Mouse (Mus musculus) liver (tissue): ENCODE data around the gene Rpa1.
"Not testable (repeated sequence)": the region's sequence is repeated elsewhere in the genome, so short reads cannot be mapped to it uniquely, and the experiment has no call there.

Experiments
- DNase-seq: peaks from one replicate; pipeline ENCODE4 v3.0.0-alpha.2; 2020; ENCODE audit warnings: mixed read lengths

Rpa1 gene

DNA sequence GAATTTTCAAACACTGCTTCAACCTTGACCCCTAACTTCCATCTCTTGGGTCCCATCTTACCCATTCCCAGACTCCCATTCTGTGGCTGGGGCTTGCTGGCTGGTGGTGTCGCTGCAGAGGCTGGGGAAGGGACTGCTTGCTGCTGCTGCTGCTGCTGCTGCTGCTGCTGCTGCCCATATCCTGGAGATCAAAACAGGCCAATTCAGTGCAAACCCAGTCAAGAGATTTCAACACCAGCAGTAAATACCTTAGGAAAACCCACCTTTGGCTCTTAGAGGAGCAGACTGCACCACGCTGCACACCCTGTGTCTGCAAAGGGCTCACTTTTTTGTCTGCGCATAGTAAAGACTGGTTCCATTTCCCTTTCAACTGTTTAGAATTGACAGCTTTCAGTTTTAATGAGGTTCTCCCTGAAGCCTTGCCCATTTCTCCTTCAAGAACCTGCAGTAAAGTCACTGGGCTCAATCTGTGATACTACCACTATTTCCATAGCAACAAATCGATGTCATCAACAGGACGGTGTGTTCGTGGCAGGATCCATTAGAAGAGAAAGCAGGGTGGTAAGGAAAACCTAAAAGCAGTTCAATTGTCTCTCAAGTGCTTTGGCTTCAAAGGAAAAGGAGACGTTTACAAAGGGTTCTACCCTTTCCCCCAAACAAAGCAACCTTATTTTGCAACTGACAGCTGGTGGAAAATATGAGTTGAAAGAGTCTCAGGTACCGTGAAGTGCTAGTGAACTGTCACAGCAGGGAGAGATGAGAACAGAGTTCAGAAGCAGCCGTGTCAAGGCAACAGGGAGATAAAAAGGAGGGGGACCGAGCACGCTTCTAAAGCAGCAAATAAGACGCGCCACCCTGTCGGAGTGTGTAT, 29.5 kb downstream of the Rpa1 start:
- DNase-seq, result no peak

DNA sequence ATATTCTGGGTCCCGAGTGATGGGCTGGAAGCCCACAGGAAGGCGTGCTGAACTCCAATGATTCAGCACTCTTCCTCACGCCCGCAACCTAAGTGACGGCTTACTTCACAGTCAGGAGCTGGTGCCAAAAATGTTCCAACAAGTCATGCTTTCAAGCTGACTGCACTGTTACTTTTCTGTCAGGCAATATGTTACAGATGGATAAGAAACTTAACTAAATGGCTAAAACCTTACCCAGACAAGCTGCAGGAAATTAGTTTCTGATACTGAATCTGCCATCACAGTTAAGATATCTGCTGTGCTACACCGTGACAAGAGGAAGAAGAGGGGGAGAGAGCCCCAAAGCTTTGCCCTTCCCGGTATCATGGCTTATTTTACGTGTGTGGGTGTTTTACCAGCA, 34.3 kb downstream of the Rpa1 start:
- DNase-seq, result no peak

DNA sequence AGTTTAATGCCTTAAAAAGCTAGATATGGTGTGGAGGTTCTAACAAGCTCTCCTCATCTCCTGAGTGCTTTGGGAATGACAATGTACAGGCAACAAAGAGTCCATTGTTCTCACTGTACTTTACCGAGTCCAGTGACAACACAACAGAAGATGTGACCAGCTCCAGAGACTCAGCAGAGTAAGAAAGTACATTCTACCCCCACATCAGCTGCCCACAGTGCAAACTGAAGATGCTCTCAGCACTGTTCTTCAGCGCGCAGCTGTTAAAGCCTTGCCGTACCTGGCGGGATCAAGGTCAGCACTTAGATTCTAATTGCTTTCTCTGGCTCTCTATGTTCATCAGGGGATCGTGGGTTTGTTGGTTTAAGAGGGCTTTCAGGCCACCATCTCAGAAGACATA, 36.4 kb downstream of the Rpa1 start:
- DNase-seq, result no peak

DNA sequence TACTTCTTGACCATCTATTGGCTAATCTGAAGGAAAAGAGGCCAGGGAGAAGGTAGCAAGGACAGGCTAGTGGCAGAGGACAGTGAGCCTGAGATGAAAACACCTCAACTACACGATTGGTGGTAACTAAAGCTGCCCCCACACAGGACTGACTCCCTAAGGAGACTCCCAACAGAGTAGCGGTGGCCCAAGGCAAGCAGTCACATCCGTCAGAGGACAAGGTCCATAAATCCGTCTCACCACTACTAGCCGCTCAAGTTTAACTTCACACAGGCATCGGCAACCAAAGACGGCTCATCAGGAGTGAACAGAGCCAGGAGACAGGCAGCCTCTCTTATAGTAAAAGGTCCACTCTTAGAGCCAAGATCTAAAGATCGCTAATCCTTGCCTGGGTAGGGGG, 37.3 kb downstream of the Rpa1 start:
- no peak for DNase-seq

DNA sequence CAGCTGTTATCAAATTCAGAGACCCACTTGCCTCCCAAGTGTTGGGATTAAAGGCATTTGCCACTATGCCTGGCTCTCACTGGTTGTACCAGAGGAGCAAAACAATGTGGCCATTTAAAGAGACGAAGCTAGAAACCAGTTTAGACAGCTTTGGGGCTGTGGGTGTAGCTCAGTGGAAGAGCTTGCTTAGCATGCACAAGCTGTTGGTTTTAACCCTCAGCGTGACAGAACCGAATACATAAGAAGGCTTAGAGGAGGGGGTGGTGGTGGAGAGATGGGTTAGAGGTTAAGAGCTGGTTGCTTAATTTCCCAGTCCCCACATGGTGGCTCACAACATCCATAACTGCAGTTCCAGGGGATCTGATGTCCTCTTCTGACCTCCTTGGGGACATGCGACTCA, 39.5 kb downstream of the Rpa1 start:
- no peak for DNase-seq

DNA sequence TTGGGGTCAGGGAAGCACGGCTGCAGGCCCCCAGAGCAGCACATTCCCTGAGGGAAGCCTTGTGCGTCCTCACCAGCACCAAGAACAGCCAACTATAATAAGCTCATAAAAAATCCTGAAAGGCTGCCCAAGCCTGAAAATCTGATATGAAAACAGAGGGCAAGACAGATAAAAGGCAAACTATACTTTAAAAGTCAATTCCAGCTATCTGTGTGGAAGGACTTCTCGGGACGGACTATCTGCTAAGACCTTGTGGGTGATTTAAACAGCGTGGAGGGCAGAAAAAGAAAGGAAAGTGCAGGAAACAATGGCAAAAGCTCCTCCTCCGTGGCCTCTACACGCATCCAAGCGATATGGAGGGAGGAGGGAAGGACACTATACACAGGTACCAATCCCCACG, 43.3 kb downstream of the Rpa1 start:
- DNase-seq, result no peak

DNA sequence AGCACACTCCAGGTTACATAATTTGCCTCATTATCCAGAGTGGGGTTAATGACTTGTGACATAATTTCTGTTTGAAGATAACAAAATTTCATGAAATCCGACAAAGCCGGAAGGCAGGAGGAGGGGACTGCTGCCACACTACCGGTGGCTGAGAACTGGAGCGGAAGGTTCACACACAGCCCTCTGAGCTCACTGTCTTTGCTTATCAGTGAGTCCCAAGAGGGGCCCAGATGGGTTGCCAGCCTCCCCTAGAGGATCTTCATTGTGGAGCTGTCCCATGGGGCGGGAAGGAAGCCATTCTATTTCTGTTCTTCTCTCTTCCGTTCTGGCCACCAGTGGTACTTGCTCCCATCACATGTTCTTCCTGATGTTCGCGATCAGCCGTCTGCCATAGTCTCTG, 47.2 kb downstream of the Rpa1 start:
- peak; percentile 63 for DNase-seq

DNA sequence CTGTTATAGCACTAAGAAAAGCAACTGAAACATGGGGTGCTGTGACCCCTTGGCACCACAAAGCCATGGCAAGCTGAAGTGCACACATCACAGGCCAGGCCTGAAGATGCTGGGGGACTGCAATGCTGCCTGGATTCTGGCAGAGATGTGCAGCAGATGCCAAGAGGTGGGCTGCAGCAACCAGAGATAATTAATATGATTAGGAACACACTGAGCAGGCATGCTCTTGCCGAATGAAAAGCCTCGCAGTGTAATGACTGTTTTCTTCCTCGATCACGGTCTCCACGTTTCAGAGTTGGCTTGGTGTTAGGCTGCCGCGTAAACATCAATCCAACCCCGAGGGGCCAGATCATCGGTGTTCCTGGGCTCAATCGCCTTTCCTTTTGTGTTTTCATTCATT, 48.3 kb downstream of the Rpa1 start:
- no peak for DNase-seq

DNA sequence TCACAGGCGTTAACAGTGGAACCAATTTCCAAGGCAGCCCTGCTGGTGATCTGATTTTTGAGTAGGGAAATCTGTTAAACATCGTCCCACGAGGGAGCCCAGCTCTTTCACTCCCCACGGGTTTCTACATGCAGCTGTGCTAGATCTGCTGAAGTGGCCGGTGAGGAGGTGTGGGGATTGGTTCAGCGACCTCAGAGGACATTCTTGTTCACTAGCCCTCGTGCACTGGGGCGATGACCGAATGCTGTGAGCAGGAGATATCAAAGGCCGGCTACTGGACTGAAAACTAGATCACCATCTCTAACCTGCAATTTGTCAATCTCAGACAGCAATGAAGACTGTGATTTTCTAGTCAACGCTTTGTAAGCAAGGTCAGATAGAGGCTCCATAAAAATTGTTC, 49.6 kb downstream of the Rpa1 start:
- no peak for DNase-seq

DNA sequence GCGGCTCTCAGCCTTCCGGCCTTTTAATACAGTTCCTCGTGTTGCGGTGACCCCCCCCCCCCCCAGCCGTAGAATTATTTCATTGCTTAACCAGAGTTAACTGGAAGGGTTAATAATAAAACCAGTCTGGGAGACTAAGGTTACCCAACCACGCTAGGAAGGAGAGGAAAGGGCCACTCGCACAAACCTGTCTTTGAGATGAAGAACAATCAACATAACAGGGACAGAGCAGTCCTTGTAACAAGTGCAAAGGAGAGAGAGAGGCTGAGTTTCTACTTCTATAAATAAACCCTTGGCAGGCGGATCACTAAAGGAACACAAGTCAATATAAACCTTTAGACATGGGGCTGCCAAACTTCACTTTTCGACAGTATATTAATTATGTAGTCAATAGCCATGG, 50.5 kb downstream of the Rpa1 start:
- no peak for DNase-seq

DNA sequence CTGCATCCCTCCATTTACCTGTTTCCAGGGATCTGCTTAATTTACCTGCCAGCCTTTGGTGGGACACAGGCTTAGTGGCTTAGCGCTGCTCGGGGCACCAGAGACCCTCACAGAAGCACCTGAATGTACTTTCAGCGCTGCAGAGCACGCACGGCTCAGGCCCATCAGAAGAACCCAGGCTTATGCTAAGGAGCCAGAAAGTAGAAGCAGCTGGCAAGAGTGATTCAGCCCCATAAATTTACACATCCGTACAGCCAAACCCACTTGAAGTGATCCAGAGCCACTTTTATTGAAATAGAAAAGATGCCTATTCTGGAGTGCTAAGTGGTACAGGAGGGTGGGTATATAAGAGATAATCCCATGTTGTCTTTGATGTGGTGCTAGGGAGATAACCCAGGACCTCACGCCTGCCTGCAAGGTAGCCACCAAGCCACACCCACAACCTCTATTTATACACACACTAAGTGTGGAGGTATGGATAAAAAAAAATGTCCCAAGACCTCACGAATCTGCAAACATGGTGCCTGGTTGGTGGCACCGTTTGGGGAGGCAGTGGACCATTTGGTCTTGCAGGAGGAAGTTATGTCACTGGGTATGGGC, 51.6 kb downstream of the Rpa1 start:
- peak; percentile 20 for DNase-seq

DNA sequence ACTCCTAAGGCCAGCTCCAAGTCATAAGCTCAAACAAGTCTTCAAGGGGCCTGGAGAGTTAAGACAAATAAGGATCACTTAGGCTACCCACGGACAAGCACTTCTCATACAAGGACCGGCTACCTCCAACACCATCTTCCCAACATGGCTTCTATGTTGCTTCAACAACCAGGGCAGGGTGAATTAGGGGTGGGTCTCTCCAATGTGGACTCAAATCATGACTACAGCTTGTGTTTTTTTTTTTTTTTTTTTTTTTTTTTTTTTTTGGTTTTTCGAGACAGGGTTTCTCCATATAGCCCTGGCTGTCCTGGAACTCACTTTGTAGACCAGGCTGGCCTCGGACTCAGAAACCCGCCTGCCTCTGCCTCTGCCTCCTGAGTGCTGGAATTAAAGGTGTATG, 52.6 kb downstream of the Rpa1 start:
- not testable (repeated sequence) for DNase-seq

DNA sequence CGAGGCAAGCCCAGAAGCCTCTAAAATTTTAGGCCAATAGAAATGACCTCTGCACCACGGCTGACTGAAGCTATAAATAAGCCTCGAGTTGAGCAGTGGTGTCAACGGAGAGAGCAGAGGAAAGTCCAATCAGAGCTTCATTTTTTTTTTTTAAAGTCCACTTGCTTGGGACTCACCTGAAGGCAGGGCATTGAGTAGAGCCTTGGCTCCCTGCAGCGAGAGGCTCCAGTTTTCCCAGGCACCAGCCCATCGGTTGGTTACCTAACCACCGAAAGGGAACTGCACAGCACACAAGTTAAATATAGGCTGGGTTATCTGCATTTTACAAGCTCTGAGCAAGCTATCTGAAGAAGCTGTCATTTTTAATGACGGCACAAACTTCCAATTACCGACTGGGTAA, 53.3 kb downstream of the Rpa1 start:
- DNase-seq, result no peak

DNA sequence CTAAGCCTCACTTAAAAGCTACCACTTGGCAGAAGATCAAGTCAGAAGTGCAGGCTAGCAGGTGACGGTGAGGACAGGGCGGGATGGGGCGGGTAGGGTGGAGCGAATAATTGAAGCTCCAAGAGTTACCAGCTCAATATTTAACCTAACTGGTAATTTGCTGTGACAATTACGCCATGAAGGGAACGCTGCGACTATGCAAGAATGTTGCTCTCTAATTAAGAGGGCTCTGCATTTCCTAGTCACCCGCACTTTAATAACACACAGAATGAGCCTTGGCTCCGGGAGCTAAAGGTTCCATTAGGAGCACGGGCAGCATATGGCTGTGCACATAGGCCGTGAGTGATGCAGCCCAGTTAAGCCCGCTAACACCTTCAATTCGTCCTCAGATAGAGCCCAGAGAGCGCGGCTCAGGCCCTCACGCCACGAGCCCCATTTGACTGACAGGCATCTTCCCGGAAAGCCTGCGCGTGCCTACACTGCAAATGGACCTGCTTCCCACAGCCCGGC, 54.2 kb downstream of the Rpa1 start:
- DNase-seq, result no peak

DNA sequence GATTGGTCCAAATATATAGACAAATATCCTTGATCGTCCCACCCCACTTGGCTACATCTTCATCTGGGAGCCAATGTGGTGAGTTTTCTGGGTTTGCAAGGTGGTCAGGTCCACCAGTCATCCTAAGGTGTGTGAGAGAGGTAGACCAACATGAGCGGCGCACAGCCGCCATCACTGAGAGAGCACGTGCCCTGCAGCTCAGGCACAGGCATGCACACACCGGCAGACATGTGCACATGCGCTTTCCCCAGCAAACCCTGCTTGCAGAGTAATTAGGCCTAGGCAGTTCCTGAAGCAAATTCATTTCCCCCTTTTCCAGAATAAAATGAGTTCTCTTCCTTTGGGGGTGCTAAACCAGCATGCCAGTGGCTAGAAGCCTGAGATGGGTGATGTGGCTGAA, 55.8 kb downstream of the Rpa1 start:
- DNase-seq, result no peak

DNA sequence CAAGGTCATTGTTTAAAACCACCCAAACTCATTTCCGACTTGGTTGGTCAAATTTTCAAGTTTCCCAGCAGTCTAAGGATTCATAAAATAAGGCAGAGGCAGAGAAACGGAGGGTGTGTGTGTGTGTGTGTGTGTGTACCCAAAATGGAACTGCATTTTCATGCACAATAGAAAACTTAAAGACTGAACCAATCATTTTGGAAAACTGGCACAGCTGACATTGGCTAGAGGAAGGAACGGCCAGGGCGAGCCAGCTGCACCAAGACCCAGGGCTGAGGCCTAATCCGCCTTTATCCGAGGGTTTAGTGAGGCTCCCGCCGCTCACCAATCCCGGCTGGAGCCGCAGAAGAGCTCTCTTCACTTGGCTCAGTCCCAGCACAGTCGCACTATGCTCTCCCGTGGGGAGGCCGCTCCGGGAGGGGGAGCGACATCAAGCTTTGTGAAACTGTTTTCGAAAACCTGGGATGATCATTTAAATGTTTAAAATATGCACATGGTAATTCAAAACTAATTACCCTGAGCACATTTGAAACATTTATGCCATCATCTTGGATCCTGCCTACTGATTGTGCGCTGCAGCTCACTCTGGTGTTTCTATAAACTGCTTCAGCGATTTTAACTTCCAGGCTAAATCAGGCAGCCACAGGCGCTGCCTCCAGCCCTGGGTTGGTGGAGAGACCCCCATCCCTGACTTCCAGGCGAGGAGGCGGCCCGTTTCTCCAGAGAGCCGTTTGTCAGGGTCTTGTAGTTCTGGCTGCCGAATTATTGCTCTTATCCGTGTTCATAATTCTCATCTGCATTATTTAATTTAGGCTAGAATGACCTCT, 56.5 kb downstream of the Rpa1 start:
- DNase-seq, result no peak

DNA sequence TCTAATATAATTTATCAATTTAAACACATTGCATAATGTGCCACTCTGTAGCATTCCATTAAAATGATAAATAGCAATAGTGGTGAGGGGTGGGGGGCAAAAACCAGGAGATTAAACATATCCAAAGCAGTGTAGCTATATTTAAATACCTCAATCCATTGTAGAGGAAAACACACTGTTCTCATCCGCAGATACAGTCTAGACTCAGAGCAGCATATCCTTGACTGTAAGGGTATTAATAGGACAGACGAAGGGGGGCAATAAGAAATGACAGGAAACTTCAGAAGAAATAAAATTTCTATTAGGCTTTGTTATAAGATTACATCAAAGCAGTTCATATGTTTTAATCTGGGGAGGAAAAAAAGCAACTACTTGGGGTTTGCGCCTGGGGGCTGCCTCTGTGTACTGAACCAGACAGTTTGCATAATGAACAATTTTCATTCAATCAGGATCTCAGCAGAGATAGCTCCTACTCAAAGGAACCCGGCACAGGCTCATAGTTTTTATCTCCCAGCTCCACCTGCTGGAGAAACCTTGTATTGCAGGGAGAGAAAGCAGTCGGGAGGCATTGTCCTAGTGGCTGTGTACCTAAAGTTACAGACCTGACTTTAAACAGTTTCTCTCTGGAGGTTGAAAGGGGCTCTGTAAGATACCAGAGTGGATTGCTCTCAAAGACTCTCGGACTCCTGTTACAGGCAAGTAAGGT, 57.4 kb downstream of the Rpa1 start:
- DNase-seq, result peak; percentile 83

DNA sequence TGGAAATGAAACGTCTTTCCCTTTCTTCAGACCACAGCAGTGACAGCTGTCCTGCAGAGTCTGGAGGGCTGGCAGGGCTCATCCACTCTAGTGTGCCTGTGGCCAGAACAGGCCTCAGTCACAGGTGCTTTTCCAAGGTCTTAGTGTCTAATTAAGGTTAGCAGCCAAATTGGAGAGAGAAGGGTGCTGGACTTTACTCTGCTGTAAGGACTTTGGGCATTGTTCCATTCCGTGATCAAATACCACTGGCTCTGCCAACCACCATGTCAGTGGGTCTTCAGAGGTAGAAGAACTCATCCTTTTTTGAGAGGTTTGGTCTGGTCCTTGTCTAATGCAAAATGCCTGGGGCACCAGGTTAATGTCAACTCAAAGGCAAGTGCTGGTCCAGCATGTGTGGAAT, 59.0 kb downstream of the Rpa1 start:
- no peak for DNase-seq

DNA sequence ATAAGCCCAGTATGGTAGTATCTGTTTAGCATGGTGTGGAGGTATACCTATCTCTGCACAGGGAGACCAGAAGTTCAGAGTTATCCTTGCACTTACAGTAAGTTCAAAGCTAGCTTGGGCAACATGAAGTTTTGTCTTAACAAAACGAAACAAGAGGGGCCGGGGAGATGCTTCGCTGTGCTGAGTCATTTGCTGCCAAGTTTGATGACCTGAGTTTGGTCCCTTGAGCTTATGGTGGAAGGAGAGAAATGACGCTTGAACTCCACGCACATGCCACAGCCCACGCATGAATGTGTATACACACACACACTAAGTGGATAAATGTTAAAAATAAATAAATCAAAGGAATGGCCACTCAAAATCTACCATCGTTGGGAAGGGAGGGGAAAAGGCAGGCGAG, 59.6 kb downstream of the Rpa1 start:
- DNase-seq, result no peak

DNA sequence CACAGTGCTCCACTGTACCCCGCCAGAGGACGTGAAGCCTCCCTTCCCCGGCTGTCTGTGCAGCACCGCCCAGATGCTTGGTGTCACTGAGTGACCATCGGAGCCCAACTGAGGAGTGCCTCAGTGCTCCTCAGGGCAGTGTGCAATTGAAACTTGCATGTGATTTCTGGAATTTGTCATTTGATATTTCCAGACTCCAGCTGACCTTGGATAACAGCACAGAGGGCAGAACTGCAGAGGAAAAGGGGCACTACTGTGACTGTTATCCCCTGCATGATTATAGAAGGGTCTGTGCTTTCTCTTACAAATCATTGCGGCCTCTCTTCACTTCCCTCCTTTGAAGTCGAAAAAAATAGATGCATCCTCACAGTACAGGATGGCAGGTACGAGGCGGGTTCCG, 60.2 kb downstream of the Rpa1 start:
- DNase-seq, result no peak

DNA sequence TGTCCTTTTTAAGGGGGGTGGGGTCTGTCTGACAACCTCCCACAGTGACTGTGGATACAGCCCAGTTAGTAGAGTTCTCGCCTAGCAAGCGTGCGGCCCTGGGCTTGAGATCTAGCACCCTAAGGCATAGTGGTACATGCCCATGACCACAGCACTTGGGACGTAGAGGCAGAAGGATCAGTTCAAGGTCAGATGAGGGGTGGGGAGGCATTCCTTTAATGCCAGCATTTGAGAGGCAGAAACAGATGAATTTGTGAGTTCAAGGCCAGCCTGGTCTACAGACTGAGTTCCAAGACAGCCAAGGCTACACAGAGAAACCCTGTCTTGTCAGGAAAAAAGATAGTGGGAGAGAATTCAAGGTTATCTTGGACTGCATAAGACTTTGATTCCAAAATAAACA, 61.3 kb downstream of the Rpa1 start:
- DNase-seq, result no peak

DNA sequence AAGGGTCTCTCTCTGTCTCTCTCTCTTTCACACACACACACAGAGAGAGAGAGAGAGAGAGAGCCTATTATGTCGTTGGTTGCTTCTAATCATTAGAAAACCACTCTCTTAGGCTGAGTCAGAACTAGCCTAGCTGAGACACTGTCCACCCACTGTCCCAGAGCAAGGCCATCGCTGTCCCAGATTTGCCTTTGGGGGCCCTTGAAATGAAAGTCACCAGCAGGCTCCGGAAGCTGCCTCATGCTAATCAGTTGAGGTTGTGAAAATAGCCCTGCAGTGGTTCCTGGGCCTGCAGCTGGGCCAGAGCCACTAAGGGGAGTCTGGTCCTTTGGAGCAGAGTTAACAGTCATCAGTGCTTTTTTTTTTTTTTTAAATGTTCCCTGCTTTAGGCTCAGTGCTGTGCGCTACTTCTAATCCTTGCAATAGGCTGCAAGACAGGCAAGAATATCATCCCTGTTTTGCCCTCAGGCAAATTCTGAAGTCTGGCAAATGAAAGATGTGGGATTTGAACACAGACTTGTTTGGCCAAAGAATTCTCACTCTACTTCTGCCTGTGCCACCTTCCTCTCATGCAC, 62.1 kb downstream of the Rpa1 start:
- no peak for DNase-seq

DNA sequence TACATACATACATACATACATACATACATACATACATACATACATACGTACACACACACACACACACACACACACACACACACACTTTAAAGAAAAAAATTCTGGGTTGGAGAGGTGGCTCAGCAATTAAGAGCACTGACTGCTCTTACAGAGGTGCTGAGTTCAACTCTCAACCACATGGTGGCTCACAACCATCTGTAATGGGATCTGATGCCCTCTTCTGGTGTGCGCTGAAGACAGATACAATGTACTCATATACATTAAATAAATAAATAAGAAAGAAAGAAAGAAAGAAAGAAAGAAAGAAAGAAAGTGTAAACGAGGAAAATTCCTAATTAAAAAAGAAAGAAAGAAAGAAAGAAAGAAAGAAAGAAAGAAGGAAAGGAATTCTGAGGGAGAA, 64.3 kb downstream of the Rpa1 start:
- DNase-seq, result not testable (repeated sequence)
